Mouse (Mus musculus) kidney, adult 2 months (tissue): ENCODE data around the gene Dock2.

ENCODE experiments used
- CTCF ChIP-seq: fragments of 200-500 bp; conservative IDR thresholded peaks from 2 replicates; pipeline ENCODE4 v1.5.1; 2011; ENCODE audit warnings: low read depth, mild to moderate bottlenecking, control low read depth, low read length, moderate library complexity, mixed read lengths; ENCODE audit not compliant: insufficient read depth, insufficient read length
- POLR2A ChIP-seq: fragments of 200-500 bp; IDR thresholded peaks from one replicate; pipeline ENCODE4 v1.6.1; 2011; ENCODE audit warnings: low read depth, low read length, control low read depth

DNA sequence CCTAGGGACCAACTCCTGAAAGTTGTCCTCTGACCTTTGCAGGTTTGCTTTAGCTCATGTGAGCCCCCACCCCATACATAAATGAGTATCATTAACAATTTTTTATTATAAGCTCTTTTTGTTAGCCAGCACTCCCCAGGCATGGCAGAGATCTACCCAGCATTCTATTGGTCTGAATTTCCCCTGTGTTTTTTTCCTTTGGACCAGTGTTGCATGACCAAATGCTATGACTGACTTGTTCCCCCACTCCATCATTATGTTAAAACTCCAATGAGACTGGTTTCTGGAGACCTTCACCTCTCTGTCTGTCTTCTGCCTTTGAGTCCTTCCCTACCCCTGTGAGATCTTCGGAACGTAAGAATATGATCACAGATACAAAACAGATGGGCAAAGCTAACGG, 588.5 kb downstream of the Dock2 start:
- no peak for TF ChIP-seq POLR2A
- no peak for TF ChIP-seq CTCF
